Mouse (Mus musculus): ENCODE data around the gene Grik3.

- TF ChIP-seq ZC3H11A (IDR thresholded peaks at IDR 0.05; ENCODE audit: borderline replicate concordance, low read depth, low read length) (no peak), ZNF384 (IDR thresholded peaks at IDR 0.05; ENCODE audit: low read depth, low read length) (no peak), HCFC1 (IDR thresholded peaks at IDR 0.05; ENCODE audit: borderline replicate concordance, insufficient read depth, low read length) (no peak), CHD2 (IDR thresholded peaks at IDR 0.05; ENCODE audit: low read depth, low read length) (no peak)
Measured at GRCm38 (mm10) chr4:125709716-125710115, 219.2 kb downstream of the Grik3 start.
